Mouse (Mus musculus) left cerebral cortex, postnatal 25 days (tissue): ENCODE measurements around the gene Spp1. TPM values are rescaled to one million over a fixed set of nuclear protein-coding genes. Genes with fewer than 3 reads are reported as not detected.
"Not testable (repeated sequence)": the region's sequence is repeated elsewhere in the genome, so short reads cannot be mapped to it uniquely, and the experiment has no call there.

Experiments
- DNase-seq, 2 experiments: peaks; one replicate each; pipeline ENCODE4 v3.0.0; 2022; ENCODE audit warnings: low spot score in 2 of 2, mixed read lengths in 1 of 2
- intact Hi-C: fragments of 180-260 bp; cut with DNase I; formaldehyde crosslinking; loops from one replicate; pipeline ENCODE4 v1.15.1; 2025
- total RNA-seq, 2 experiments: library from RNA; stranded (reverse); gene quantifications; 2 replicates each; pipeline ENCODE4 v1.2.3; 2021

The Spp1 gene
- total RNA-seq, 2 experiments from 2014 or later, result 9.5 to 10.7 TPM

- peak; percentile 22 to 28 for DNase-seq
- intact Hi-C loops, result loop anchor here (2.0 kb wide), 1 partner anchor 88 kb away; no protein-coding TSS in a partner anchor
These were observed 2.0 kb upstream of the Spp1 start for GRCm38 (mm10) chr5:104432886-104433285.

GRCm38 (mm10) chr5:104433968-104434565 is 851 bp upstream of the Spp1 start:
- intact Hi-C loops, result loop anchor here (2.0 kb wide), 1 partner anchor 89 kb away; no protein-coding TSS in a partner anchor
- DNase-seq, result no peak

GRCm38 (mm10) chr5:104436406-104437076 is 1.6 kb downstream of the Spp1 start:
- intact Hi-C loops, result no loop called here
- no peak for DNase-seq

GRCm38 (mm10) chr5:104442396-104442795 is 7.5 kb downstream of the Spp1 start:
- no peak for DNase-seq
- intact Hi-C loops, result no loop called here

- no peak for DNase-seq
- intact Hi-C loops, result no loop called here
These were observed 7.9 kb downstream of the Spp1 start for GRCm38 (mm10) chr5:104442850-104443249.

GRCm38 (mm10) chr5:104446156-104446555 is 11.2 kb downstream of the Spp1 start:
- intact Hi-C loops, result loop anchor here (5.0 kb wide), 2 partner anchors 104 to 229 kb away; no protein-coding TSS in a partner anchor
- DNase-seq, result peak; percentile 77 to 87

GRCm38 (mm10) chr5:104448346-104448745 is 13.4 kb downstream of the Spp1 start:
- intact Hi-C loops, result loop anchor here (5.0 kb wide), 2 partner anchors 106 to 231 kb away; no protein-coding TSS in a partner anchor
- DNase-seq, result not testable (repeated sequence)

GRCm38 (mm10) chr5:104449491-104449890 is 14.6 kb downstream of the Spp1 start:
- intact Hi-C loops, result loop anchor here (5.0 kb wide), 2 partner anchors 107 to 232 kb away; no protein-coding TSS in a partner anchor
- DNase-seq, result no peak

- intact Hi-C loops, result loop anchor here (10.0 kb wide), 1 partner anchor 338 kb away; the partner anchor contains the start of gene Sparcl1
- DNase-seq, result no peak
These were observed 18.2 kb downstream of the Spp1 start for GRCm38 (mm10) chr5:104453075-104453474.

GRCm38 (mm10) chr5:104454564-104454963 is 19.6 kb downstream of the Spp1 start:
- intact Hi-C loops, result loop anchor here (10.0 kb wide), 1 partner anchor 340 kb away; the partner anchor contains the start of gene Sparcl1
- peak in 1 of 2 experiments; percentile 80 for DNase-seq

GRCm38 (mm10) chr5:104458832-104459705 is 24.2 kb downstream of the Spp1 start, which contains the start of gene Pkd2:
Gene Pkd2, plus strand, starts transcription at chr5:104459450.
- intact Hi-C loops, result loop anchor here (10.0 kb wide), 1 partner anchor 344 kb away; the partner anchor contains the start of gene Sparcl1
- DNase-seq, result peak in 1 of 2 experiments; percentile 57

GRCm38 (mm10) chr5:104459706-104460455 is 25.0 kb downstream of the Spp1 start:
- intact Hi-C loops, result loop anchor here (10.0 kb wide), 1 partner anchor 345 kb away; the partner anchor contains the start of gene Sparcl1
- peak; percentile 71 for DNase-seq

- no peak for DNase-seq
- intact Hi-C loops, result no loop called here
These were observed 25.5 kb downstream of the Spp1 start for GRCm38 (mm10) chr5:104460456-104460838.

- intact Hi-C loops, result no loop called here
- peak in 1 of 2 experiments; percentile 14 for DNase-seq
These were observed 25.9 kb downstream of the Spp1 start for GRCm38 (mm10) chr5:104460856-104461255.

- intact Hi-C loops, result no loop called here
- no peak for DNase-seq
These were observed 30.4 kb downstream of the Spp1 start for GRCm38 (mm10) chr5:104465279-104465678.

GRCm38 (mm10) chr5:104465731-104466130 is 30.8 kb downstream of the Spp1 start:
- intact Hi-C loops, result no loop called here
- DNase-seq, result no peak

- no peak for DNase-seq
- intact Hi-C loops, result no loop called here
These were observed 31.9 kb downstream of the Spp1 start for GRCm38 (mm10) chr5:104466816-104467215.

- intact Hi-C loops, result no loop called here
- DNase-seq, result no peak
These were observed 33.7 kb downstream of the Spp1 start for GRCm38 (mm10) chr5:104468586-104468985.

GRCm38 (mm10) chr5:104470981-104471391 is 36.1 kb downstream of the Spp1 start:
- intact Hi-C loops, result no loop called here
- peak in 1 of 2 experiments; percentile 19 for DNase-seq
